Mouse (Mus musculus): ENCODE data around the gene Net1. TPM values are rescaled to one million over a fixed set of nuclear protein-coding genes. Genes with fewer than 3 reads are reported as not detected.

The Net1 gene
- polyA plus RNA-seq, 1 experiment from 2014 or later: 10.5 TPM

DNA sequence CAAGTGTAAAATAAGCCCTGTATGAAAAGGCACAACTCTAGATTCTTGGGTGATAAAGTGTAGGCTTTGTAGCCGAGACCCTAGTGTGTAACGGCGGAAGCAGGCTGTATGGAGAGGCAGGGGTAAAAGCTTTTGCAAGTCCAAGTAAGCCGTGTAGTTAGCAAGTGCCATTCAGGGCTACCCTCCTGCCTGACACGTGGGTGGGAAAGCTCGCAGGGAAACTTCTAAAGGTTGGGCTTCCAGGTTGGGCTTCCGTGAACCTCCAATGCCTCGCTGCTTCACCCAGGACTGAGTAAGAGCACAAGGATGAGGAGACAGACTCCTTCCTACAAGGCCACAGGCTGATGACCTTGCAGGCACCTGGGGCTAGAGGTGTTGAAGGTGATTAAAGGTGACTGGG is 23.5 kb downstream of the Net1 start:
- Histone ChIP-seq H3K4me2 (ENCODE audit: low read length) (no peak overlapping the region), H3K9me3 (replicated peaks; ENCODE audit: control insufficient read depth, low read length, poor library complexity, severe bottlenecking) (no peaks in the 10 kb centered on the region), H3K36me3 (ENCODE audit: control insufficient read depth, insufficient read depth, low read length) (no peaks in the 10 kb centered on the region), H3K27ac (ENCODE audit: low read length) (no peak overlapping the region), H3K9ac (ENCODE audit: low read depth, low read length) (no peak overlapping the region), H3K27me3 (ENCODE audit: control insufficient read depth, insufficient read depth, low read depth, low read length) (no peaks in the 10 kb centered on the region; the same call in 1 of the 2 replicates), H3K4me3 (ENCODE audit: low read depth, low read length) (no peak overlapping the region), H3K4me1 (ENCODE audit: control insufficient read depth, insufficient read depth, low read length) (no peaks in the 10 kb centered on the region)
- ATAC-seq: no peak
- WGBS: 79% methylated on average over 8 of the region's 8 CpGs

DNA sequence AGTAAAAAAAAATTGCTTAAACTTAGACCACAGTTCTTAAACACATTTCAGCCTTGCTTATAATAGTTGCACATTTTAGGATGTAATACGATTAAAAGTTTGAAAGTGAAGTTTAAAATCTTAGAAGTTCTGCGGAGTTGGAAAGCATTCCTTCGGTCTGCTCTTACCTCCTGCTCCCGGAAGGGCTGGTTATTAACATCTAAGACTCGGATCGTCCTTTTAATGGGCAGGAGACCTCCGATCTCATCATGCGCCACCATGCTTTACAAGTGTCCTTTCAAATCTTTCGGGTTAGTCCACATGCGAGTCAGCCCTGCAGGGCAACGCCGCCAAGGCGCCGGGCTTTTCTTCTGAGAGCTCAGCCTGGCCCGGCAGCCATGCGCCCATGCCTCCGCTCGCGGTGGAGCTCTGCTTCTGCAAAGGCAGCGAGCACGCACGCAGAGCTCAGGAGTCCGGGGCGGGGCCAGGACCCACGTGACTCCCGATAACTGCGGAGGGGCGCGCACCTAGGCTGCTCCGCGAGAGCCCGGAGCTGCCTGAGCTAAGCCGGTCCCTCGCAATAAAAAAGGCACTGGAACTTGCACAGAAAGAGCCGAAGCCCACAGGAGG is 24.8 kb downstream of the Net1 start:
- Histone ChIP-seq H3K4me1 (ENCODE audit: control insufficient read depth, insufficient read depth, low read length) (no peaks in the 10 kb centered on the region), H3K27ac (ENCODE audit: low read length) (no peak overlapping the region), H3K4me3 (ENCODE audit: low read depth, low read length) (peak overlapping the region; percentile 51), H3K4me2 (ENCODE audit: low read length) (peak overlapping the region; percentile 77), H3K36me3 (ENCODE audit: control insufficient read depth, insufficient read depth, low read length) (no peaks in the 10 kb centered on the region), H3K9ac (ENCODE audit: low read depth, low read length) (peak overlapping the region; percentile 67), H3K27me3 (ENCODE audit: control insufficient read depth, insufficient read depth, low read depth, low read length) (no peaks in the 10 kb centered on the region; the same call in 1 of the 2 replicates), H3K9me3 (replicated peaks; ENCODE audit: control insufficient read depth, low read length, poor library complexity, severe bottlenecking) (no peaks in the 10 kb centered on the region)
- ATAC-seq: peak; percentile 99
- WGBS: under 1% methylated on average over 35 of the region's 35 CpGs

DNA sequence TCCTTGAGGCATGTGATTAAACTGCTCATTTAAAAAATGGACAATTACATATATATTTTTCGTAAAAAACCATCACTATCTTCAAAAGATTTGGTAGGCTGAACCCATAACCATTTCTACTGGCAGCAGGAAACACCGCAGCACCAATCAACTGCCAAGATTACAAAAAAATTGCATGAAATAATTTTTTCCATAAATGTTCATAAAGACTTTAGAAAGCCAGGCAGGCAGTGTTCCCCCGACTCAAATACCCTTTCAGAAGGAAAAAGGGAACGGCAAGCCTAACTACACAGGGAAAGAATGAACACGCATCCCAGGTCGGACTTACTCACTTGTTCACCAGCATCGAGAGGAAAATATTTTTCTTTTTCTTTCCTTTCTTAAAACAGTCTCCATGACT is 25.4 kb downstream of the Net1 start:
- Histone ChIP-seq H3K27me3 (ENCODE audit: control insufficient read depth, insufficient read depth, low read depth, low read length) (no peaks in the 10 kb centered on the region; the same call in 1 of the 2 replicates), H3K4me2 (ENCODE audit: low read length) (peak overlapping the region; percentile 77), H3K4me1 (ENCODE audit: control insufficient read depth, insufficient read depth, low read length) (no peaks in the 10 kb centered on the region), H3K4me3 (ENCODE audit: low read depth, low read length) (peak overlapping the region; percentile 51), H3K9ac (ENCODE audit: low read depth, low read length) (no peak overlapping the region), H3K36me3 (ENCODE audit: control insufficient read depth, insufficient read depth, low read length) (no peaks in the 10 kb centered on the region), H3K9me3 (replicated peaks; ENCODE audit: control insufficient read depth, low read length, poor library complexity, severe bottlenecking) (no peaks in the 10 kb centered on the region), H3K27ac (ENCODE audit: low read length) (no peak overlapping the region)
- 25% methylated on average over 7 of the region's 7 CpGs for WGBS
- ATAC-seq: no peak

- 68% methylated on average over 8 of the region's 8 CpGs for WGBS
- no peak overlapping the region for H3K27ac ChIP-seq (ENCODE audit: low read length)
- no peak for ATAC-seq
- H3K4me3 ChIP-seq (ENCODE audit: low read depth, low read length): no peak overlapping the region
- no peaks in the 10 kb centered on the region; the same call in 1 of the 2 replicates for H3K27me3 ChIP-seq (ENCODE audit: control insufficient read depth, insufficient read depth, low read depth, low read length)
- no peak overlapping the region for H3K4me2 ChIP-seq (ENCODE audit: low read length)
- H3K9me3 ChIP-seq (replicated peaks; ENCODE audit: control insufficient read depth, low read length, poor library complexity, severe bottlenecking): no peaks in the 10 kb centered on the region
- no peaks in the 10 kb centered on the region for H3K4me1 ChIP-seq (ENCODE audit: control insufficient read depth, insufficient read depth, low read length)
- H3K9ac ChIP-seq (ENCODE audit: low read depth, low read length): no peak overlapping the region
- no peaks in the 10 kb centered on the region for H3K36me3 ChIP-seq (ENCODE audit: control insufficient read depth, insufficient read depth, low read length)
Observed at GRCm38 (mm10) chr13:3891479-3892087, 26.4 kb downstream of the Net1 start.

DNA sequence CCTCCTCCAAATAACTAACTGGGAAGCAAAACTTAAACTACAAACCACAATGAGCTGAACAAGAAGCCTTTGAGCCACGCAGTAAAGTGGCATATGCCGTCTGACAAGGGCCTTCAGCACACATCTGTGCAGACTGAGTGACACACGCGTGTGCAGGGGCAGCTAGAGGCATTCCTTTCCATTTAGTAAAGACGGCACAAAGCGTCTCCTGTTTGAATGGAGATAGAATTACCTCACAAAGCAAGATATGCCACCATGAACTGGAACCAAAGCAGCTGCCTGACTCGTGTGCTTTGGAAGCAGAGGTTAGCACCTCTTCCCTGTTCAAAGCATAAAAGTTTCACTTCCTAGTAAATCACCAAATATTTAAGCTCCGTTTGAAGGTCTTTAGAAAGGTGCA is 28.0 kb downstream of the Net1 start:
- 0 out of 2 replicates have a peak, but pooled peaks cover 6% of the 10 kb centered on the region for H3K36me3 ChIP-seq (ENCODE audit: control insufficient read depth, insufficient read depth, low read length)
- no peak overlapping the region for H3K4me2 ChIP-seq (ENCODE audit: low read length)
- WGBS: 69% methylated on average over 8 of the region's 8 CpGs

GRCm38 (mm10) chr13:3889111-3889510 is 28.9 kb downstream of the Net1 start:
- ATAC-seq: no peak
- no peaks in the 10 kb centered on the region for H3K4me1 ChIP-seq (ENCODE audit: control insufficient read depth, insufficient read depth, low read length)
- H3K9me3 ChIP-seq (replicated peaks; ENCODE audit: control insufficient read depth, low read length, poor library complexity, severe bottlenecking): no peaks in the 10 kb centered on the region
- H3K9ac ChIP-seq (ENCODE audit: low read depth, low read length): no peak overlapping the region
- H3K27ac ChIP-seq (ENCODE audit: low read length): no peak overlapping the region
- 0 out of 2 replicates have a peak, but pooled peaks cover 6% of the 10 kb centered on the region for H3K36me3 ChIP-seq (ENCODE audit: control insufficient read depth, insufficient read depth, low read length)
- H3K27me3 ChIP-seq (ENCODE audit: control insufficient read depth, insufficient read depth, low read depth, low read length): no peaks in the 10 kb centered on the region; the same call in 1 of the 2 replicates
- H3K4me2 ChIP-seq (ENCODE audit: low read length): no peak overlapping the region
- no peak overlapping the region for H3K4me3 ChIP-seq (ENCODE audit: low read depth, low read length)
- 92% methylated on average over 3 of the region's 3 CpGs for whole genome bisulfite sequencing

More for the DNA sequence above, 28.0 kb downstream of the Net1 start:
- no peak overlapping the region for H3K9ac ChIP-seq (ENCODE audit: low read depth, low read length)
- H3K27ac ChIP-seq (ENCODE audit: low read length): no peak overlapping the region
- no peaks in the 10 kb centered on the region for H3K4me1 ChIP-seq (ENCODE audit: control insufficient read depth, insufficient read depth, low read length)
- ATAC-seq: no peak
- H3K9me3 ChIP-seq (replicated peaks; ENCODE audit: control insufficient read depth, low read length, poor library complexity, severe bottlenecking): no peaks in the 10 kb centered on the region
- H3K27me3 ChIP-seq (ENCODE audit: control insufficient read depth, insufficient read depth, low read depth, low read length): no peaks in the 10 kb centered on the region; the same call in 1 of the 2 replicates
- H3K4me3 ChIP-seq (ENCODE audit: low read depth, low read length): no peak overlapping the region

DNA sequence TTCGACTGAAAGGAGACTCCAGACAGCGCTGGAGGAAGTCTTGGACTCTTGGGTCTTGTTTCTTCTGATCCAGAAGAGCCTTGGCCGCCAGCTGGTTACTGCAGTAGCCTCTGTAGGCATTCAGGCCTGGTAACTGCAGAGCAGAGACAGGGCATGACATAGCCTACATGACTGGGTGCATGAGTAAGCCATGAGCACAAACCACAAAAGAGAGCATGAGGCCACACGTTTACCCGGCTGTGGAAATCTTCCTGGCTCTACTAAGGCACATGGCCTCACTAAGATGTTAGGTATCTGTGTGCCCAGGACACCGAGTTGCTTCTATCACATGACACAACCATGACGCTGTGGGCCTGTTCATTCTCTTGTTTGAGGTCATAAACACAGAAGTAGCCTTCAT is 31.4 kb downstream of the Net1 start:
- Histone ChIP-seq H3K27me3 (ENCODE audit: control insufficient read depth, insufficient read depth, low read depth, low read length) (no peaks in the 10 kb centered on the region), H3K36me3 (ENCODE audit: control insufficient read depth, insufficient read depth, low read length) (0 out of 2 replicates have a peak, but pooled peaks cover 6% of the 10 kb centered on the region), H3K4me1 (ENCODE audit: control insufficient read depth, insufficient read depth, low read length) (no peaks in the 10 kb centered on the region), H3K27ac (ENCODE audit: low read length) (no peak overlapping the region), H3K9ac (ENCODE audit: low read depth, low read length) (no peak overlapping the region), H3K4me2 (ENCODE audit: low read length) (no peak overlapping the region), H3K4me3 (ENCODE audit: low read depth, low read length) (no peak overlapping the region), H3K9me3 (replicated peaks; ENCODE audit: control insufficient read depth, low read length, poor library complexity, severe bottlenecking) (no peaks in the 10 kb centered on the region)
- ATAC-seq: no peak
- WGBS: 98% methylated on average over 7 of the region's 7 CpGs

DNA sequence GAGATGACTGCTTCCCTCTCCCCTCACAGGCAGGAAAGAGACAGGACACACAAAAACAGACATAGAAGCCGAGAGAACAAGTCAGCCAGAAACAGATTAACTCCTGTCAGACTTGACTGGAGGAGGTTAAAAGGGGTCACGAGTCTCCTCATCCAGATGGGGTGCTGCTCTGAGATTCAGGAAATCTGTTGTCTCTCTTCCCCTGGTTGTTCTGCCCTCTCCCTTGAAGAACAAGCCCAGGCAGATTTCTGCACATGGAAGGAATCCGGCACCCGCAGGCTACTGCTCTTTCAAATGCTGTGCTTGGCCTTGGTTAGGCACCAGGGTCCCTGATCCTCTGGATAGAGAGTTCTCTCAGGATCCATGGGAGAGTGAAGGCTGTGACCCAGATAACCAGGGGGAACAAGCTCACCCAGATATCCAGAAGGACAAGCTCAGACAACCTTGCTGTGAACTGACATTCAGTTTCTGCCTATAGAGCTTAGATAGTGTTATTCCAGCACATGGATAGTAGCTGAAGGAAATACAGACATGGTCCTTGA is 40.3 kb downstream of the Net1 start:
- H3K9me3 ChIP-seq (replicated peaks; ENCODE audit: control insufficient read depth, low read length, poor library complexity, severe bottlenecking): no peaks in the 10 kb centered on the region
- no peaks in the 10 kb centered on the region for H3K27me3 ChIP-seq (ENCODE audit: control insufficient read depth, insufficient read depth, low read depth, low read length)
- H3K27ac ChIP-seq (ENCODE audit: low read length): no peak overlapping the region
- 50% methylated on average over 4 of the region's 4 CpGs for WGBS
- no peak for ATAC-seq
- no peaks in the 10 kb centered on the region for H3K36me3 ChIP-seq (ENCODE audit: control insufficient read depth, insufficient read depth, low read length)
- no peak overlapping the region for H3K9ac ChIP-seq (ENCODE audit: low read depth, low read length)
- no peaks in the 10 kb centered on the region for H3K4me1 ChIP-seq (ENCODE audit: control insufficient read depth, insufficient read depth, low read length)
- no peak overlapping the region for H3K4me2 ChIP-seq (ENCODE audit: low read length)
- H3K4me3 ChIP-seq (ENCODE audit: low read depth, low read length): no peak overlapping the region

DNA sequence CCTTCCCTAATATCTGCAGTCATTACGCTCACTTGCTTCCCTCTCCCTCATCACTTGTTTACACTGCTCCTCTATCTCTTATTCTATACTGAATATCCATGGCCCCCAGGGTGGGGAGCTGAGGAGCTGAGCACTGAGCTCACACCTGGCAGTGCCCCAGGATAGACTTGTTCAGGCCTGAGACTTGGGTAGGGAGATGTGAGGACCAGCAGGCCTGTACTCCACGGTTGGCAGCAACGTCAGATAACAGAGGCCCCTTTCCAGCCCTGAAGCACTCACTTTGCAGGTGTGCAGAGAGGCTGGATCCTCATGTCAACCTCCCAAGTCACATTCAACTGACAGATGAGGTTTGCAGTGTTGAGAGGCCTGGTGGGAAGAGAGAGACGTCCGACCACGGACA is 40.8 kb downstream of the Net1 start:
- Histone ChIP-seq H3K4me3 (ENCODE audit: low read depth, low read length) (no peak overlapping the region), H3K4me2 (ENCODE audit: low read length) (no peak overlapping the region), H3K27ac (ENCODE audit: low read length) (no peak overlapping the region), H3K27me3 (ENCODE audit: control insufficient read depth, insufficient read depth, low read depth, low read length) (no peaks in the 10 kb centered on the region), H3K36me3 (ENCODE audit: control insufficient read depth, insufficient read depth, low read length) (no peaks in the 10 kb centered on the region), H3K9ac (ENCODE audit: low read depth, low read length) (no peak overlapping the region), H3K4me1 (ENCODE audit: control insufficient read depth, insufficient read depth, low read length) (no peaks in the 10 kb centered on the region), H3K9me3 (replicated peaks; ENCODE audit: control insufficient read depth, low read length, poor library complexity, severe bottlenecking) (no peaks in the 10 kb centered on the region)
- no peak; the same call in 1 of the 2 replicates for ATAC-seq
- 77% methylated on average over 6 of the region's 6 CpGs for WGBS
